Mouse (Mus musculus) erythroblast, embryonic 14.5 days (primary cell): ENCODE results near the gene Pnpla8. TPM values are rescaled to one million over a fixed set of nuclear protein-coding genes. Genes with fewer than 3 reads are reported as not detected.

Experiments
- H3K27me3 ChIP-seq: 2 replicates; pipeline ENCODE4 v1.6.1; 2012; ENCODE audit warnings: inconsistent platforms; ENCODE audit not compliant: control insufficient read depth
- H3K36me3 ChIP-seq: 2 replicates; pipeline ENCODE4 v1.6.1; 2012; ENCODE audit warnings: mild to moderate bottlenecking, inconsistent platforms; ENCODE audit not compliant: control insufficient read depth
- H3K4me1 ChIP-seq: 2 replicates; pipeline ENCODE4 v1.6.1; 2012; ENCODE audit warnings: inconsistent platforms; ENCODE audit not compliant: control insufficient read depth
- H3K4me3 ChIP-seq: replicated peaks from 2 replicates; pipeline ENCODE3; 2012; ENCODE audit warnings: moderate library complexity, mild to moderate bottlenecking, inconsistent platforms
- H3K9me3 ChIP-seq: 2 replicates; pipeline ENCODE4 v1.6.1; 2012; ENCODE audit warnings: low read length, inconsistent platforms, mixed read lengths; ENCODE audit not compliant: control insufficient read depth
- GATA1 ChIP-seq: IDR thresholded peaks from 2 replicates; pipeline ENCODE4 v1.6.1; 2012; ENCODE audit warnings: low read length, inconsistent platforms, mixed read lengths
- TAL1 ChIP-seq: IDR thresholded peaks from 3 replicates; pipeline ENCODE4 v1.6.1; 2012; ENCODE audit warnings: low read length, inconsistent platforms, mixed read lengths
- polyA plus RNA-seq: library from polyadenylated mRNA; stranded (reverse); fragments of >175 nt; gene quantifications from 2 replicates; pipeline ENCODE4 v1.2.3, GENCODE M21; 2012

Pnpla8 gene
- polyA plus RNA-seq, 1 experiment = 0.71 TPM

DNA sequence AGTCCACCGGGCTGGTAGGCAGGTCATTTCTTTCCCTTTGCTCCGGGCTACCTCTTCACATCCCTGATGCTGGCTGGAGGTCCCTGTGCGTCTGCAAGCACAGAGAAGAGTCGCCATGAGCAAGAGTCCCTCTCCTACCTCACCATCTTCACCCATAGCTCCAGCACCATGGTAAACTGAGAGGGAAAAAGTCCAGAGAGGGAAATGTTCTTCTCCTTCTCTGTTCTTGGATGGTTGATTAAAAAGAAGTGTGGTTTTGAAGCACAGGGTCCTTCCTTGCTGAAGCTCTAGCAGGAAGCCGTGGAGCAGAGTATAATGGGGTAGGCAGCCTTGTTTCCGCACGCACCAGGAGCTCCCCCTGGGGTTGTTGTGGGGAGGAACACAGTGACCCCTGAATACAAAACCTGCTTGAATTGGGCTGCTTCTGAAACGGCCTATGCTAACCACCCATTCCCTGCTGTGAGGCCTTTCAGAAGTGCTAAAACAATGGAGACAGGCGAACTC is 109.1 kb downstream of the Pnpla8 start:
- TF ChIP-seq GATA1 (no peak), TAL1 (no peak)
- no peak overlapping the region for H3K4me3 ChIP-seq
- peaks cover 44% of the 10 kb centered on the region for H3K27me3 ChIP-seq
- no peaks in the 10 kb centered on the region for H3K36me3 ChIP-seq
- no peaks in the 10 kb centered on the region for H3K9me3 ChIP-seq
- H3K4me1 ChIP-seq = 0 out of 2 replicates have a peak, but pooled peaks cover 2% of the 10 kb centered on the region

DNA sequence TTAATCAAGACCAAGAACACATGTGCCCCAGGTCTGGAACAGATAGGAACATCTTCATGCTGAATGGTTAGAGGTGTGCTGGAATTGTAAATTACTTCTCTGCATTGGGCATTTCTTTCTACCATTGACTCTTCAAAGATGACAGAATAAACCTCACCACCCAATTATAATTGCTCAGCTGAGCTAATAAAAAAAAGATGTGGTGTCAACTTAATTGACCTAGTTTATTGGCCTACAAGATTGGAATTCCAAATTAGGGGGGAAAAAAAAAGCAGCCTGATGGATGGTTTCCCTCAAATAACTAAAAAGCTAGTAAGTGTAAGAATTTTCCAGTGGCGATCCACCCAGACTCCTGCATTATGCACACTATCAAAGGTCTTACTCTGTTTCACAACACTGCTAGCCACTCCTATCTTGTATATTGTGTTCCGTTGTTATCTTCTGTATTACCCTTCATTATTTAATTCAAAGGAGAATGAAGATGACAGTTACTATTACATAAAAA is 116.0 kb downstream of the Pnpla8 start:
- Histone ChIP-seq H3K36me3 (no peaks in the 10 kb centered on the region), H3K9me3 (no peaks in the 10 kb centered on the region), H3K27me3 (no peaks in the 10 kb centered on the region), H3K4me1 (no peaks in the 10 kb centered on the region), H3K4me3 (no peak overlapping the region)
- TF ChIP-seq TAL1 (no peak), GATA1 (no peak)

DNA sequence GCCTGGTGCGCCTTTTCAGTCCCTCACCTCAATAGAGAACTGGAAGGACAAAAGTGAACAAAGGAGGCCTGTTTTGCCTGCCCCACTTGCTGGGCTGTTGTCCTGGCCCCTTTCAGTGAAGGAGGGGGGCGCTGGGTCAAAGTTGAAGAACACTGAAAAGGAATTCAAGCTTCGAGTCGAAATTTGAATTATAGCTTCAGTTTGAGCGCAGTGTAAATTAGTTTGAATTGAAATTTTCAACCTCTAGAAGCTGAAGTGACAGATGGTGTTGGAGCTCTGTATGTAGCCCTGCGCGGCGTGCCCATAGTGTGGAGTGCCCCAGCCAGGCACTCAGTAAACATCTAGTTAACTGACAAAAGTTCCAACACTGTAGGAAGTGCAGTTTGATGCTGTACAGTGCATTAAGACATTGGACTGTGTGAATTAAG is 117.0 kb downstream of the Pnpla8 start:
- no peaks in the 10 kb centered on the region for H3K27me3 ChIP-seq
- no peaks in the 10 kb centered on the region for H3K4me1 ChIP-seq
- H3K9me3 ChIP-seq = no peaks in the 10 kb centered on the region
- TF ChIP-seq TAL1 (no peak), GATA1 (no peak)
- H3K36me3 ChIP-seq = no peaks in the 10 kb centered on the region
- H3K4me3 ChIP-seq = no peak overlapping the region

DNA sequence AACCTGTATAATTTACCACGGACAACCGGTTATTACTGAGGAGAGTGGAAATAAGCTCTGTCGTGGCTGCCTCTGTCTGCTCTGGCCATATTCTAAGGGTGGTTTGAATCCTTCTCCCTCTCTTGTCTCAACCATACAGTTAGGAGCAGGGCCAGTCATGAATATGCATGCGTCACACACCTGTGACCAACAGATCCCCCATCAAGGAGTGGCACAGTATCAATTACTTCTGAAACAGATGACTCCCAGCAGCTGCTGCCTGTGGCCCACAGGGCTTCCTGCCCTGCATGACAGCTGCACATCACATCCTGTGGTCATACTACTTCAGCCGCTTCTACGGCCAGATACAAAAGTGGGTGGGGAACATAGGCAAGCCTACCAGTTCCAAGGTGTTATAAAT is 122.9 kb downstream of the Pnpla8 start:
- Histone ChIP-seq H3K9me3 (no peaks in the 10 kb centered on the region), H3K36me3 (no peaks in the 10 kb centered on the region), H3K27me3 (no peaks in the 10 kb centered on the region), H3K4me1 (no peaks in the 10 kb centered on the region), H3K4me3 (no peak overlapping the region)
- TF ChIP-seq GATA1 (no peak), TAL1 (no peak)

DNA sequence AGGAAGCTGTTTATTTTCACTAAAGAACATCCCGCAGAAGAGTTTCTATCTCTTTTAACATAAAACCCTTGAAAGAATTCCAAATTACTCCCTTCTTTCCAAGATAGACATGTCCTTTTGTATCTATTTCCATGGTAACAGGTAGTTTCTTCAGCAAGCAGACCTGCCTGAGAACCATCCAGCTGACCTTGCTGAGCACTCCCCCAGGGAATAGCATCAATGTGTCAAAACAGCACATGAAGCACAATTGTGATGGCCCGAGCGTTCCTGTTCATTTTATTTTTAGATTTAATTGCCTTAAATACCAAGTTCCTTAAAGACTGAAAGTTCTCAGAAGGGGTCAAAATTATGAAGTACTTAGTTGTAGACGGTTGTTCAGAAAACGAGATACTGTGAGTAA is 124.1 kb downstream of the Pnpla8 start:
- Histone ChIP-seq H3K36me3 (no peaks in the 10 kb centered on the region), H3K4me1 (no peaks in the 10 kb centered on the region), H3K27me3 (no peaks in the 10 kb centered on the region), H3K9me3 (no peaks in the 10 kb centered on the region), H3K4me3 (no peak overlapping the region)
- TF ChIP-seq GATA1 (no peak), TAL1 (no peak)

DNA sequence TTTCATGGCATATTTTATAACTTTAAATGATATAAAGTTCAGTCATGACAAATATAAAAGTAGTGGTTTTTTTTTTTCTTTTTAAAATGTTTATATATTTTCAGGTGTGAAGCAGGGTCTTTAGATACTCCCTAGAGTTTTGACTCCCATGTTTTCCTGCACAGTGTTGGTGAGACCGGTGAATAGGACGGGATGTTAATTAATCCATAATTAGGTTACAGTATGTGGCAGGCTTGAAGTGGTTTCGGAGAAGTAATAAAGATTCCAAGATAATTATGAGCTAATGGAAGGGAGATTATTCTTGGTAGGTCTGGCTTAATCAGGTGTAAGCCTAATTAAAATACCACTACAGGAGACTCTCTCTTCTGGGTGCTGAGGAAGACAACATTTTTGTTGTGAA is 125.0 kb downstream of the Pnpla8 start:
- H3K36me3 ChIP-seq = no peaks in the 10 kb centered on the region
- H3K27me3 ChIP-seq = no peaks in the 10 kb centered on the region
- no peaks in the 10 kb centered on the region for H3K4me1 ChIP-seq
- TF ChIP-seq GATA1 (no peak), TAL1 (no peak)
- no peaks in the 10 kb centered on the region for H3K9me3 ChIP-seq
- no peak overlapping the region for H3K4me3 ChIP-seq

DNA sequence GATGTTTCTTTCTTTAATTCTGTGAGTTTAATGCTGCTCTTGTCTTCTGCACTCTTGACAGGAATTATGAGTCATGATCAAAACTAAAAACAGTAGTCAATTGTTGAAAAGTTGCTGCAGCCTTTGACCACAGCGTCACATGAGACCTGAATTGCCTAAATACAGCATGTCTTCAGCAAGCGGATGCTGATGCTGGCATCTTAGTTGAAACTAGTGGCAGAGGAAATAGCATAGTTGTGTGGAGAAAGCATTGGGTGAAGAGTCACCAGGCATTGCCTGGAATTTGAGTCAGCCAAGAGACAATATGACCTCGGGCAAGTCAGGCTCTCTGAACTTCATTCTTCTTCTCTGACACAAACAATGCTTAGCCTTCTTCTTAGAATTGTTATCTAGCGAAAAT is 133.9 kb downstream of the Pnpla8 start:
- Histone ChIP-seq H3K36me3 (no peaks in the 10 kb centered on the region), H3K27me3 (no peaks in the 10 kb centered on the region), H3K4me3 (no peak overlapping the region), H3K9me3 (no peaks in the 10 kb centered on the region), H3K4me1 (no peaks in the 10 kb centered on the region)
- TF ChIP-seq TAL1 (no peak), GATA1 (no peak)

DNA sequence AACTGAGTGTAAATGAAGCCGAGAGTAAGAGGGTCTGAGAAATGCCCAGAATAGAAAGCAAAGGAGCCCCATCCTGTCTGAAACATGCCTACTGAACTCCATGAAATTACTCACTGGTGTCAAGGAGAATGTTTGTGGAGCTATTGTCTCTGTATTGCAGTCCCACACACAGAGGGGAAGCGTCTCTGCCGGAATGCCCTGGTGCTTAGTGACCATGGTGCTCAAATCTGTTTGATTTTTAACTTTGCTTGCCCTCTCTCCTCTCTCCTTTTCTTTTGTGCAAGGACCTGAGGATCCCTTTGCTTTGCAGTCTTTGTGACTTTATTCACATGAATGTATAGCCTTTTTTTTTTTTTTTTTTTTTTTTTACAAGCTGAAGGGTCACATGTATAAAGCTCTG is 136.3 kb downstream of the Pnpla8 start:
- Histone ChIP-seq H3K4me1 (no peaks in the 10 kb centered on the region), H3K4me3 (no peak overlapping the region), H3K36me3 (no peaks in the 10 kb centered on the region), H3K9me3 (no peaks in the 10 kb centered on the region), H3K27me3 (no peaks in the 10 kb centered on the region)
- no peak for TF ChIP-seq GATA1
- no peak for TF ChIP-seq TAL1

DNA sequence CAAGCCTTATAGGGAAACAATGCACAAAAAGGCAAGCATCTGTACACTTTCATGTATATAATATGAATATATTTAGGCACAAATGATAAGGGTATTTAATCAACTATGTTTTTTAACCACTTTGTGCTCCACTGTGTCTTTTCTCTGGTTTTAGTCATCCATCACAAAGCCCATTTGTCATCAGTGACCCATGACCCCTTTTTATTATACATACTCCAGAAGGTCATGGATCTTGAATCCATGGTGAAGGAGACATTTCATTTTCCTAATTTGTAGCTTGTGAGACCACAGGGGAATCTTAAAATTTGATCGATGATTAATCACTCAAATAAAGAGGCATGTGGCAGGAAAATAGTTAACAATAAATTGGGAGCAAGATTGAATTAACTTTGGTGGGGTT is 136.7 kb downstream of the Pnpla8 start:
- no peaks in the 10 kb centered on the region for H3K36me3 ChIP-seq
- H3K4me1 ChIP-seq = no peaks in the 10 kb centered on the region
- H3K4me3 ChIP-seq = no peak overlapping the region
- TF ChIP-seq GATA1 (no peak), TAL1 (no peak)
- no peaks in the 10 kb centered on the region for H3K9me3 ChIP-seq
- H3K27me3 ChIP-seq = no peaks in the 10 kb centered on the region
